Mouse (Mus musculus): ENCODE measurements around the gene Lmx1b. TPM values are rescaled to one million over a fixed set of nuclear protein-coding genes. Genes with fewer than 3 reads are reported as not detected.

Gene Lmx1b
- polyA plus RNA-seq, 1 experiment from 2014 or later: 1.7 TPM

DNA sequence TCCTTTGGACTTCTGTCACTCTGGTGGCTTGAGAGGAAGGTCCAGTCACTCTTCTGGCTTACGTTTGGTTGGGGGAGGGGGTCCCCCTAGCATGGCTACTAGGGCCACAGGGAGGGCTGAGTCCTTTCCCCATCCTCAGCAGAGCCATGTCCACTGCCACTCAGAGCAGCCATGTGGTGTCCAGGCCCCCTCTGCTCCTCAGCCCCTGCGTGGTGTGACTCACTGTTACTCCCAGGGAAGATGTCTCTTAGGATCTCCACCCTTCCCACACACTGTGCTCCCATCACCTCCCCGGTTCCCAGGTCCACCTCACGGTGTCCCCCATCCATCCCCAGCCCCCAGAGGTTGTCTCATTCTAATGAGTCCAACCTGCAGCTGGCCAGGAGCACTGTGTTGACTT, 24.4 kb upstream of the Lmx1b start:
- no peak overlapping the region for H3K4me3 ChIP-seq
- no peaks in the 10 kb centered on the region for H3K4me1 ChIP-seq
- H3K27ac ChIP-seq: no peak overlapping the region
- H3K9ac ChIP-seq: no peak overlapping the region
- no peak overlapping the region for H3K4me2 ChIP-seq
- no peaks in the 10 kb centered on the region; the same call in 1 of the 2 replicates for H3K27me3 ChIP-seq (replicated peaks)
- no peak for ATAC-seq (replicated peaks)
- H3K9me3 ChIP-seq: no peaks in the 10 kb centered on the region
- H3K36me3 ChIP-seq (replicated peaks): no peaks in the 10 kb centered on the region
- WGBS: 86% methylated on average over 4 of the region's 4 CpGs

DNA sequence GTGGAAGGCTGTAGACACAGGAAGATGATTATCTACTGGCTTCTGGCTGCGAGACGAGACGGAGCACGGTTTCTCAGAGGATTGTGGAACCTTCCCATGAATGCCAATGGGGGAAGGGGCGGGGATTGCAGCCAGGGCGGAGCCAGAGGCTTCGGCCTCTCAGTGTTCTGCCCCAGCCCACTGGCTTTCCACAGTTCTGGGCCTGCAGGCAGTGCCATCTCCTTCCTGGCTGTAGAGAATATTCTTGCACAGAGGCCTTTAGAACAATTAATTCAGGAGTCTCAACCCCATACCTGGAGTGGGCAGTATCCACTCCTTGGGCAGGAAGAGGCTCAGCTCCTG, 18.9 kb upstream of the Lmx1b start:
- Histone ChIP-seq H3K4me2 (no peak overlapping the region; the same call in 1 of the 2 replicates), H3K4me1 (0 out of 2 replicates have a peak, but pooled peaks cover 6% of the 10 kb centered on the region), H3K4me3 (no peak overlapping the region), H3K27ac (no peak overlapping the region), H3K9ac (no peak overlapping the region), H3K36me3 (replicated peaks) (no peaks in the 10 kb centered on the region), H3K27me3 (replicated peaks) (no peaks in the 10 kb centered on the region), H3K9me3 (no peaks in the 10 kb centered on the region)
- WGBS: 2% methylated on average over 7 of the region's 7 CpGs
- no peak for ATAC-seq (replicated peaks)

DNA sequence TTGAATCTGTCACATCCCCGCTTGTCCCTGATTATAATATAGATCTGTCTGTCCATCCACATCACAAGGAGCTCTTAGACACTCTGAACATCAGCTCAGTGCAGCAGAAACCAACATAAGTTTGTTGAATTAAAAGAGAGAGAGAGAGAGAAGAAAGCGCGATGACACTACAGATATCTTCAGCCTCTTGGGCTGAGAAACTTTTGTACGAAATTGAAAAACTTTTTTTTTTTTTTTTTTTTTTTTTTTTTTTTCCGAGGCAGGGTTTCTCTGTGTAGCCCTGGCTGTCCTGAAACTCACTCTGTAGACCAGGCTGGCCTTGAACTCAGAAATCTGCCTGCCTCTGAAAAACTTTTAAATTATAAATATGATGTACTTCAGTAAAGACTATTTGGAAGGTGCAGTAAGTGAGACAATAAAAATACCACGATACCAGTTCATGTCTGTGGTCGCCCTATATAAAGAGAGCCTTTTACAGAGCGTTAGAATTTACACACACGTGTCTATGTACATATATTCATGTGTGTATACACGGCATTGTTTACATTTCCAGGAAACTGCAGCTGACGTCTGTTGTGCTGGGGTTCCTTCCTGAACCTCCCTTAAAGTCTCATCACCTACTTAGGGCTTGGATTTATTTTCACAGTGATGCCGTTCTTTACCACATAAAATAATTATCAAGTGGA, 18.4 kb upstream of the Lmx1b start:
- no peak overlapping the region for H3K27ac ChIP-seq
- H3K4me3 ChIP-seq: no peak overlapping the region
- no peak overlapping the region; the same call in 1 of the 2 replicates for H3K4me2 ChIP-seq
- ATAC-seq (replicated peaks): no peak
- no peaks in the 10 kb centered on the region for H3K9me3 ChIP-seq
- no peaks in the 10 kb centered on the region for H3K27me3 ChIP-seq (replicated peaks)
- H3K9ac ChIP-seq: no peak overlapping the region
- H3K36me3 ChIP-seq (replicated peaks): no peaks in the 10 kb centered on the region
- WGBS: 46% methylated on average over 12 of the region's 12 CpGs
- 0 out of 2 replicates have a peak, but pooled peaks cover 6% of the 10 kb centered on the region for H3K4me1 ChIP-seq

DNA sequence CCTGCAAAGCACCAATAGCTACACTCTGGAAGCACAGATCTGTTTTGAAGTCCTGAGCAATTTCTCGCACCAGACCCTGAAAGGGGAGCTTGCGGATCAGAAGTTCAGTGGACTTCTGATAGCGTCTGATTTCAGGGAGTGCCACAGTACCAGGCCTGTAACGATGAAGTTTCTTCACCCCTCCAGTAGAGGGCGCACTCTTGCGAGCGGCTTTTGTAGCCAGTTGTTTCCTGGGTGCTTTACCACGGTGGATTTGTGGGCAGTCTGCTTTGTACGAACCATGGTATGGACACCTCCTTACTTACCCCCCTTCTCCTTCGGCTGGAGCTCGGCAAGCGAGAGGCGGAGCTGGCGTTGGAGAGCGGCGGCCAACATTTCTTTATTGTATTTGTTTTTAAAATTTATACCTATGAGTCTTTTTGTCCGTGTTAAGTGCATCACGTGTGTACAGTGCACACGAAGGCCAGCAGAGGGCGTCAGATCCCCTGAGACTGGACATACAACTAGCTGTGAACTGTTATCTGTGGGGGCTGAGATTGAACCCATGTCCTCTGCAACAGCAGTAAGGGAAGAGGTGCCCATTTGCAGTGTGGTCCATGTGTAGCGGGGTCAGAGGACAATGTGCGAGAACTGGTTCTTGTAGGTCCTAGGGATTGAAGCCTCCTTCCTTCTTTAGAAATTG, 12.3 kb upstream of the Lmx1b start:
- Histone ChIP-seq H3K9me3 (no peaks in the 10 kb centered on the region), H3K27ac (no peak overlapping the region), H3K4me3 (no peak overlapping the region), H3K36me3 (replicated peaks) (no peaks in the 10 kb centered on the region), H3K9ac (no peak overlapping the region), H3K27me3 (replicated peaks) (peaks cover 27% of the 10 kb centered on the region), H3K4me2 (no peak overlapping the region), H3K4me1 (no peaks in the 10 kb centered on the region)
- 86% methylated on average over 22 of the region's 22 CpGs for WGBS
- no peak for ATAC-seq (replicated peaks)

DNA sequence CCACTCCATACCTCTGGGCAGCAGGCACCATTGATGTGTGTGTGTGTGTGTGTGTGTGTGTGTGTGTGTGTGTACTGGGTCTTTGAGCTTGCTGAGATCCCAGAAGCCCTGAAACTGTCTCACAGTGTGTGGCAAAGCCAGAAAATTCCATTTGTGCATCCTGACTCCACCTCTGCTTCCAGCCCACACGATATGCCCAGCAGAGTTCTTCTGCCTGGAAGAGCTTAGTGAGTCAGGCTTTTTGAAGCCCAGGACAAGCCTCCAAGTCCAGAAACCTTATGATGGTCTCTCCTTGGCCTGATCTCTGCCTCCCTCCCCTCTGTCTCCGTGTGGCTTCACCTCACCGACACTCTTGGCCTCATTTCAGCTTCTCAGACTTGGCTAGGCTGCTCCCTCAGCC, 9.1 kb upstream of the Lmx1b start:
- Histone ChIP-seq H3K4me1 (no peaks in the 10 kb centered on the region), H3K27me3 (replicated peaks) (peaks cover 58% of the 10 kb centered on the region), H3K9me3 (no peaks in the 10 kb centered on the region), H3K27ac (no peak overlapping the region), H3K4me3 (no peak overlapping the region), H3K9ac (no peak overlapping the region), H3K36me3 (replicated peaks) (no peaks in the 10 kb centered on the region), H3K4me2 (no peak overlapping the region)
- ATAC-seq (replicated peaks): no peak
- WGBS: 46% methylated on average over 3 of the region's 3 CpGs

DNA sequence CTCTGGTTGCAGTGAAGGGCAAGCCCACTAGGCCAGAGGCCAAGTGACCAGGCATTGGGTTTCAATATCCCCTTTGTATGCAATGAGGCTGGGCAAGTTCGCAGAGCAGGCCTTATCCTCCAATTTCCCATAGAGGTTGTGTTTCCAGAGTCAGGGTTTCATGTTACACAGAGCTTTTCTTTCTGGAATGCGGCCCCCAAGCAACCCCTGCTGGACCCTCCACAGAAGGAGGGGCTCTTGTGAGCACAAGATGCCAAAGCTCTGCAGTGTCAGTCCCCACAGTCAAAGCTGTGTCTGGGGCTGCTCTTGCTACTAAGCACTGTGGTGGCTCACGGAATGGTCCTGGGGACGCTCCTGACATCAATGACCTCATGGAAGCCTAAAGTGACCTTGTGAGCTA, 8.6 kb upstream of the Lmx1b start:
- no peaks in the 10 kb centered on the region for H3K9me3 ChIP-seq
- H3K27me3 ChIP-seq (replicated peaks): peaks cover 63% of the 10 kb centered on the region
- H3K4me2 ChIP-seq: no peak overlapping the region
- H3K27ac ChIP-seq: no peak overlapping the region
- no peak overlapping the region for H3K9ac ChIP-seq
- no peaks in the 10 kb centered on the region for H3K4me1 ChIP-seq
- no peak overlapping the region for H3K4me3 ChIP-seq
- ATAC-seq (replicated peaks): no peak
- 8% methylated on average over 4 of the region's 4 CpGs for WGBS
- no peaks in the 10 kb centered on the region for H3K36me3 ChIP-seq (replicated peaks)

DNA sequence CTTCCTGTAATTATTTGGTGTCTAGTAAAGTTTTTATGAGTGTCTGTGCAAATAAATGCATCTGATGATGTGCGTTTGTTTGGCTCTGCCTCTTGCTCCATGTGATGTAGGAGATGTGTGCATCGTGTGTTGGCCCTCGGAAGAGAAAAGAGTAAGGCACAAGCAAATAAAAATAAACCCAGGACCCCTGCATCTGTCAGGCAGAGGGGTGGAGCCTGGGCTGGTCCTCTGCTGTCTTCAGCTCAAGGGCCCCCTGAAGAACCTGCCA, 5.9 kb upstream of the Lmx1b start:
- no peak overlapping the region for H3K27ac ChIP-seq
- no peak overlapping the region for H3K4me2 ChIP-seq
- H3K36me3 ChIP-seq (replicated peaks): no peaks in the 10 kb centered on the region
- 2% methylated on average over 3 of the region's 3 CpGs for WGBS
- peaks cover 4% of the 10 kb centered on the region; the same call in 1 of the 2 replicates for H3K4me1 ChIP-seq
- H3K9ac ChIP-seq: no peak overlapping the region
- H3K9me3 ChIP-seq: no peaks in the 10 kb centered on the region
- peaks cover 85% of the 10 kb centered on the region for H3K27me3 ChIP-seq (replicated peaks)
- no peak for ATAC-seq (replicated peaks)
- no peak overlapping the region for H3K4me3 ChIP-seq

DNA sequence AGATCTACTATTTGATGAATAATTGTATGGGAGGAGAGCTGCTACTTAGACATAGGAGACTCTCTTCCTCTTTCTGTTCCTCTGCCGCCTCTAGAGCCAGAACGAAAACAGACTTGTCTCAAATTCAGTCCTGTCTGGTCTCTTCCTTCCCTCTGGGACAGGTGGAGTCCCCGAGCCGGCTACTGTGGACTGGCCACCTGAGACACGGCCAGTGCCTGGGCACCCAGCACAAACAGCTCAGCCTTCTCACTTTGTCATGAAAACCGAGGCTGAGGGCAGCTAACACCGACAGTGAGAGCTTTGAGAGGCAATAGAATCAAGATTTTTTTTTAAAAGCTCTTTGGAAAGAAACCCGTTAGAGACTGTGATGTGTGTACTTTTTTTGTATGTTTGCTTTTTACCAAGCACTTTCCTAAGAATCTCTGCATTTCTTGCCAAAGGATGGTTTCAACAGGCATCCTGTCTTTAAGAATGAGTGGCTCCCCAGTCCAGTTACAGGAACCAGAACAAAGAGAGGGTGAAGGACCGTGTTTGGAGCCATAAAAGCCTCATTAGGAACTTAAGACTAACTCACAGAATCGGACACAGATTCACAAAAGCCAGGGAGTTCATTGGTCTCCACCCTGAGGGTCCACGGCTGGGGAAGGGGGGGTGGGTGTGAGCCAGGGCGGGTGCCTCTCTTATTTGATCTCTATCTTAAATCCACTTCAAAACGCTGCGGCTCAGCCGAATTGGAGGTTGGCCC, 5.4 kb upstream of the Lmx1b start:
- WGBS: 7% methylated on average over 15 of the region's 15 CpGs
- H3K4me1 ChIP-seq: peaks cover 9% of the 10 kb centered on the region; the same call in 1 of the 2 replicates
- H3K9ac ChIP-seq: no peak overlapping the region
- no peak for ATAC-seq (replicated peaks)
- no peaks in the 10 kb centered on the region for H3K9me3 ChIP-seq
- no peak overlapping the region for H3K4me3 ChIP-seq
- no peak overlapping the region for H3K4me2 ChIP-seq
- no peak overlapping the region for H3K27ac ChIP-seq
- peaks cover 87% of the 10 kb centered on the region for H3K27me3 ChIP-seq (replicated peaks)
- no peaks in the 10 kb centered on the region for H3K36me3 ChIP-seq (replicated peaks)

DNA sequence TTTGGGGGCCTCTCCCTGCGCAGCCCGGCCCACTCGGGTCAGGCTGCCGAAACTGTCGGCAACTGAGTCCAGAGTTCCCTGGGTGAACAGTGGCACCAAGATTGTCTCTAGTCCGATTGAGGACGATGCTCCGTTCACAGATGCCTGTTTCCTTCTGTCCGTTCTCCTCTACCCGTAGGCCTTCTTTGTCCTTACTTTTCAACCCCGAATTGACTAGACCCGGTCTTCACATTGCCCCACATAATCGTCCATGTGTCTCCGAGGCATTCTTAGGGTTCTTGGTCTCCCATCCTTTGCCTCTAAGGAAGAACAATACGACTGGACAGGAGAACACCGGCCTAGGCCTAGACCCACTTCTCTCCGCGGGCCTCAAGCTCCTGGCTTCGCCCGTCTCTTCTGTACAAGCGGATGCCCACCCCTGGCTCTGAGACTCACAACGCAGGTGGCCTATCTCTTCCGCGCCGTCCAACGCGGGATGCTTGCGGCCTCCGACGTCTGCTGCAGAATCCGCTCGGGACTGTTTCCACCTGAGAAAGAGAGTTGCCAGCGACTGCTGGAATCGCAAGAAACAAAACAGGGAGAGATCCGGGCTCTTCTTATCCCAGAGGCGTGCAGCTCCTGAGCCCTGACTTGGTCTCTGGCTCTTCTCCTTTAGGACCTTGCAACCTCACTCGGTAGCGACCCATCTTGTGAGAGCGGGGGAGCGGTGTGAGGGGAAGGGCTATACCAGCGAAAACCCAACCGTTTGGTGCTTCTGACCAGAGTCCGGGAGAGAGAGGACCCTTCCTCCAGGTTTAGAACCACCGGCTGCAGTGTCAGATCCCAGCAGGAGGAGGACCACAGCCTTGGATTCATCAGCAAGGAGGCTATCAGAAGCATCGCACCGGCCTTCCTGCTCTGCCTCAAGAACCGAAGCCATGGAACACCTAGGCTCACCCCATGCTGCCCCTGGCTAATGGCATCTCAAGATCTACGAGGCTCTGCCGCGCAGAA, 3.7 kb upstream of the Lmx1b start:
- no peak overlapping the region for H3K27ac ChIP-seq
- H3K4me1 ChIP-seq: peaks cover 21% of the 10 kb centered on the region
- WGBS: 14% methylated on average over 50 of the region's 50 CpGs
- H3K9ac ChIP-seq: no peak overlapping the region
- peaks cover 94% of the 10 kb centered on the region for H3K27me3 ChIP-seq (replicated peaks)
- H3K9me3 ChIP-seq: no peaks in the 10 kb centered on the region
- peak overlapping the region; percentile 8; the same call in 1 of the 2 replicates for H3K4me3 ChIP-seq
- no peaks in the 10 kb centered on the region for H3K36me3 ChIP-seq (replicated peaks)
- H3K4me2 ChIP-seq: peak overlapping the region; percentile 10; the same call in 1 of the 2 replicates
- no peak for ATAC-seq (replicated peaks)

DNA sequence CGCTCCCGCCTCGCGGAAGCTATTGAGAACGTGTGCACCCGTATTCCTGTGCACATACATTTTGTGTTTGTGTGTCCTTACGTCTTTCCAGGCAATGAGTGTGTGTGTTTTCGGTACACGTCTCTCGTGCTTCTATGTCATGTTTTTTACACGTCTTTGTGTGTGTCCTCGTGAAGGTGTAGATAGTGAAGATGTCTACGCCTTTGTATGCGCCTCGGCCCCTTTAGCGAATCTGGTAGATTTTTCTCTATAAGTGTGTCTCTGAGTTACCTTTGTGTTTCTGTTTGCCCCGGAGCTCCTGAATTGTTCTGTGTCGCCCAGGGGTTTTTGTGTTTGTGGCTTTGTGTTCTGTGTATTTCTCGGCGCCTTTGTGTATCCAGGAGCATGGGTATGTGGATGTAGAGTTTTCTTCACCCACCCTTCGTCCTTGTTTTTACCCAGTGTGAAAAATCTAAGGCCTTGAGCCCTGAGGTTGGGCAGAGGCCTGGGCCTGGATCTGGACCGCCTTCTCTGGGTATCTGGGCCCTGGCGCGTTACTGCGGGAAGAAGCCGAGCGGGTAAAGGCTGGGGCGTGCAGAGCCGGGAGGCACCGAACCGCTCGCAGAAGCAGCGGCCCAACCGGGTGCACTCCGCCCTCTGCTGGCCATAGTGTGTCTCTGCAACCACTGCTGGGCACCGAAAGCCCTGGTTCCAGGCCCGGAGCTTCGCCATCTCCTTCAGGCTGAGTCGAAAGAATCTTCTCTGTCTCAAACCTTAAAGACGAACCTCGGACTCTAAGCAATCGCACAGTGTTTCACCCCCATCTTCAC, 2.5 kb upstream of the Lmx1b start:
- Histone ChIP-seq H3K9ac (no peak overlapping the region), H3K4me1 (peaks cover 21% of the 10 kb centered on the region), H3K4me2 (peak overlapping the region; percentile 46; the same call in 1 of the 2 replicates), H3K36me3 (replicated peaks) (no peaks in the 10 kb centered on the region), H3K27ac (0 out of 2 replicates have a peak overlapping the region, but pooled peaks have one; percentile 18), H3K4me3 (peak overlapping the region; percentile 29; the same call in 1 of the 2 replicates), H3K9me3 (no peaks in the 10 kb centered on the region), H3K27me3 (replicated peaks) (peaks cover 96% of the 10 kb centered on the region)
- peak; percentile 43 for ATAC-seq (replicated peaks)
- 1% methylated on average over 42 of the region's 42 CpGs for WGBS

Measured in midbrain, embryonic 15.5 days (tissue).